Mouse (Mus musculus) olfactory bulb, adult 2 months (tissue): ENCODE data around the gene Pde10a.

ENCODE experiments used
- CTCF ChIP-seq: fragments of 200-500 bp; IDR thresholded peaks from 2 replicates; pipeline ENCODE4 v1.5.1; 2012; ENCODE audit warnings: low read depth, mild to moderate bottlenecking, low read length, moderate library complexity; ENCODE audit not compliant: insufficient read depth
- POLR2A ChIP-seq: fragments of 200-500 bp; IDR thresholded peaks from 2 replicates; pipeline ENCODE4 v1.6.1; 2012; ENCODE audit warnings: mild to moderate bottlenecking, low read depth, low read length, moderate library complexity; ENCODE audit not compliant: insufficient read depth

DNA sequence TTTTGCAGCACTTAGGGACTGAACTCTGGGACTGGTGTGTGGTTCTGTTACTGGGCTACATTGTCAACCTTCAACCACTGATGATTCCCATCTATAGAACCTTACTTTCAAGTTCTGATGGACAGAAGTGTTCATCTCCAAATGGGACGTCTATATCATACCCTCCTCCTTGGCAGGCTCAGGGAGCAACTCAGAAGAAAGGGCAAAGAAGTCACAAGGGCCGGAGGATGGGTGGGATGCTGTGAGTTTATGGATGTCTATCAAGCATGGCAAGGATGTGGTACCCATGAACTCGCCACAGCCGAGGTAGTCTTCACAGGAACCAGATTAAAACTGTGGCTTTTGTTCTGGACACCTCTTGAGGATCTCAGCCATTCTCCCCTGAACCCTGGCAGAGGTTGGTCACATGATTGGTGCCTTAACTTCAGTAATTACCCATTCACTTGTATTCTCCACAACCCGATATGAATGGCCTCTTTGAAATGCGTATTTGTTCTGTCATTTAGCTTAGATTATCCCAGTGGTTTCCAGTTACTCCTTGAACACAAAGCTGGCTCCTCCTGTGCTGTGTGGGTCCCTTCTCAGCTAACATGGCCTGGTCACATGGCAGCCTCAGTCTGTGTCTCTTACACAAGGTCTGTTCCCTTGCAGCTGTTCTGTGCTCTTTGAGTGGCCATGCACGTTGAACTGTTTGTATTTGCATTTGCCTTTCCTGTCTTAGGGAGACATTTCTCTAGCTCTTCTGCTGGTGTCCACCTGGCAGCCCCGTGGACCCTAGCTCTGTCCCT lies 510.6 kb downstream of the Pde10a start:
- no peak for TF ChIP-seq CTCF
- no peak for TF ChIP-seq POLR2A
